Mouse (Mus musculus): Measurements from ENCODE around the gene Wfdc21. TPM values are rescaled to one million over a fixed set of nuclear protein-coding genes. Genes with fewer than 3 reads are reported as not detected.

The Wfdc21 gene
- polyA plus RNA-seq, 1 experiment from 2014 or later: 1.4 TPM

DNA sequence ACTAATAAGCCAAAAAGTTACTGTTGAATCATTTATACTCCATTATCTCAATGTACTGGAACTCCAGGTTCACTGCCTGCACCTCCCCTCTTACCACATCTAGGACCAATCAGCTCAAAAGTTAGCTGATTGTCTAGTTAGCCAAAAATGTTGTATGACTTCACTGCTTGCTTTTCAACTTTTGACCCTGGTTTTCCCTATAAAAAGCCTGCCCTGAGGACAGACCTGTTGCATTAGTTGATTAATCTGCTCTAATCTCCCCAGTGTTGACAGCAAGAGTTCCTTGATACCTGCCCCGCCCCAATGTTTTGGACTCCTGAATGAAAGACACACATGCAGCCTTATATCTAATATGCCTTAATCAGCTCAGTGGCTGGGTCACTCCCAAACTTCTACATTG is 15.6 kb upstream of the Wfdc21 start:
- H3K27me3 ChIP-seq (ENCODE audit: control insufficient read depth, insufficient read depth, low read length): no peaks in the 10 kb centered on the region
- 70% methylated on average over 1 of the region's 1 CpGs for WGBS
- no peak overlapping the region for H3K27ac ChIP-seq (ENCODE audit: low read length)
- no peaks in the 10 kb centered on the region for H3K4me1 ChIP-seq (ENCODE audit: control insufficient read depth, insufficient read depth, low read length)
- H3K9ac ChIP-seq (ENCODE audit: low read length): no peak overlapping the region
- H3K4me2 ChIP-seq (ENCODE audit: low read depth, low read length): no peak overlapping the region
- H3K9me3 ChIP-seq (replicated peaks; ENCODE audit: control insufficient read depth, low read length): no peaks in the 10 kb centered on the region
- no peak; the same call in 1 of the 2 replicates for ATAC-seq (replicated peaks; ENCODE audit: extremely low read depth, insufficient read depth, low FRiP score)
- H3K36me3 ChIP-seq (ENCODE audit: control insufficient read depth, insufficient read depth): no peaks in the 10 kb centered on the region
- no peak overlapping the region for H3K4me3 ChIP-seq (ENCODE audit: low read length)

DNA sequence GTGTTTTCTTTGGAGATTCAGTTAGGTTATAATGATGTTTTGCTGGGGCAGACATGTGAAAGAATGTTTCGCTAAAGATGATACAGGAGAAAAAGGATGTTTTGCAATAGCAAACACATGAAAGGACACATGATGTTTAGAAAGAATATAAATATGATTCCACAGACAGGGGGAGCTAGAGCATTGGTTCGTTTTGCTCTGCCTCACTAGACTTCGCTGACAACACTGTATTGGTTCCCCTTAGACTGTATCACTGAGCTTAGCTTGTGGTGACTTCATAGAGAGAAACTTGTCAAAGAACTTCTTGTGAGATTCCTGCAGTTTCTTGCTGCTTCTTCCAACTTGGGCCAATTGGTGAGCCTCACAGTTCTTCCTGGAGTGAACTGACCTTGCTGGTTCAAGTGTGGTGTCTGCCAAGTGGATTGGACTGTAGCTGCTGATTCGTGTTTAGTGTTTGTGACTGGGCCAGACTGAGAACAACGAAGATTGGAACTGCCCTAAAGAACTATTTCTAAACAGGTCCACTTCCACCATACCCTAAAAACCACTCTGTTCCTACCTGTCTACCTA is 13.6 kb upstream of the Wfdc21 start:
- H3K27ac ChIP-seq (ENCODE audit: low read length): no peak overlapping the region
- H3K36me3 ChIP-seq (ENCODE audit: control insufficient read depth, insufficient read depth): no peaks in the 10 kb centered on the region
- no peaks in the 10 kb centered on the region for H3K27me3 ChIP-seq (ENCODE audit: control insufficient read depth, insufficient read depth, low read length)
- WGBS: 68% methylated on average over 5 of the region's 5 CpGs
- H3K4me3 ChIP-seq (ENCODE audit: low read length): no peak overlapping the region
- H3K9me3 ChIP-seq (replicated peaks; ENCODE audit: control insufficient read depth, low read length): no peaks in the 10 kb centered on the region
- no peaks in the 10 kb centered on the region for H3K4me1 ChIP-seq (ENCODE audit: control insufficient read depth, insufficient read depth, low read length)
- H3K9ac ChIP-seq (ENCODE audit: low read length): no peak overlapping the region
- no peak for ATAC-seq (replicated peaks; ENCODE audit: extremely low read depth, insufficient read depth, low FRiP score)
- H3K4me2 ChIP-seq (ENCODE audit: low read depth, low read length): no peak overlapping the region

DNA sequence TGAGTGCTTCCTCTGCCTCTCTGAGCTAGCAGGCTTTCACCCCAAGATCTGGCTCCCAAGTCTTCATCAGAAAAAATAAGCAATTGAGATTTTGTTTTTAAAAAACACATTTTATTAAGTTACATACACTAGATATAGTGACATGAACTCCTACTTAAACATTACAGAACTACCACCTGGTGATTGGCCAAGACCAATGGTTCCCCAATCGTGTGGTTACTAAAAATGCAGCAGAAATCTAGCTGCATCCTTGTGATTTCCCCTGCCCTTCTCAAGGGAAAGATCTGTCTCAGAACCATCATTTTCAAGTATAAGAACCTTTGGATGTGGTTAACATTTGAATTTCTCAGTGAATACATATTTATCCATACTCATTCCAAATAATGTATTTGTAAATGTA is 12.5 kb upstream of the Wfdc21 start:
- H3K4me3 ChIP-seq (ENCODE audit: low read length): no peak overlapping the region
- H3K27me3 ChIP-seq (ENCODE audit: control insufficient read depth, insufficient read depth, low read length): no peaks in the 10 kb centered on the region
- H3K36me3 ChIP-seq (ENCODE audit: control insufficient read depth, insufficient read depth): no peaks in the 10 kb centered on the region
- H3K4me2 ChIP-seq (ENCODE audit: low read depth, low read length): no peak overlapping the region
- 73% methylated on average over 1 of the region's 1 CpGs for WGBS
- no peak overlapping the region for H3K27ac ChIP-seq (ENCODE audit: low read length)
- no peaks in the 10 kb centered on the region for H3K4me1 ChIP-seq (ENCODE audit: control insufficient read depth, insufficient read depth, low read length)
- H3K9me3 ChIP-seq (replicated peaks; ENCODE audit: control insufficient read depth, low read length): no peaks in the 10 kb centered on the region
- no peak for ATAC-seq (replicated peaks; ENCODE audit: extremely low read depth, insufficient read depth, low FRiP score)
- no peak overlapping the region for H3K9ac ChIP-seq (ENCODE audit: low read length)

DNA sequence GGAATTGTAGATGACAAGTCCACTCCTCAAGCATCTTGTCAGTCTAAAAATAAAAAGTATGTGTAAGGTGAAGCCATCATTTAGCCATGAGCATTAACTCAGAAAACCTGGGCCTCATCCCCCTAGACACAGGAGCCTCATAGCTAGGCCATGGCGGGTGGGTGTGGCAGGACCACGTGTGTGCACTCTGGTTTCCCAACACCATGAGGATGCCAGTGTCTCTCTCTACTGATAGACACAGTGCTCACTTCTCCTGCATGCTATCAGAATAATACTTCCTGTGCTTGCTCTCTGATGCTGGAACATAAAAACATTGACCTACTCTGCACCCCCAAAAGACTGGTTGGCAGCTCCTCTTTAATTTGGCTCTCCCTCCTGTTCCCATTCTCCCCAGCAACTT is 10.9 kb upstream of the Wfdc21 start:
- Histone ChIP-seq H3K36me3 (ENCODE audit: control insufficient read depth, insufficient read depth) (no peaks in the 10 kb centered on the region), H3K4me3 (ENCODE audit: low read length) (no peak overlapping the region), H3K4me2 (ENCODE audit: low read depth, low read length) (no peak overlapping the region), H3K9ac (ENCODE audit: low read length) (no peak overlapping the region), H3K9me3 (replicated peaks; ENCODE audit: control insufficient read depth, low read length) (no peaks in the 10 kb centered on the region), H3K4me1 (ENCODE audit: control insufficient read depth, insufficient read depth, low read length) (no peaks in the 10 kb centered on the region), H3K27me3 (ENCODE audit: control insufficient read depth, insufficient read depth, low read length) (peaks cover 3% of the 10 kb centered on the region; the same call in 1 of the 2 replicates), H3K27ac (ENCODE audit: low read length) (no peak overlapping the region)
- WGBS: 70% methylated on average over 2 of the region's 2 CpGs
- no peak for ATAC-seq (replicated peaks; ENCODE audit: extremely low read depth, insufficient read depth, low FRiP score)

DNA sequence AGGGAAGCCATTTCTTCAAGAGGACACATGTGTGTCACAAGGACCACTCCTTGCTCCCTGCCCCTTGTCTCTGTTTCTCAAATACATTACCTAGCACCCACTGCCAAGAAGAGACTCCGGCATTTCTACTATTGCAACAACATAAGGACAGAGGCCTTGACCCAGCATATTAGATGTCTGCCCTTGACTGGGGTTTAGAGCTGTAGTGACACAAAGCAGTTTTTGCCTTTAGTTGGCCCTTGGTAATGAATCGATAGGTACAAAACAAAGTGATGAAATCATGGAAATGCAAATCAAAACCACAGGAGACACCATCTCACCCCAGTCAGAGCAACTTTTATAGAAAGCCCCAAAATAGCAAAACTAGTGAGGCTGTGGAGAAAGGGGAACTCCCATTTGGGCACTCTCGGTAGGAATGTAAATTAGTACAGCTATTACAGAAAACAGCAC is 9.6 kb upstream of the Wfdc21 start:
- no peaks in the 10 kb centered on the region for H3K4me1 ChIP-seq (ENCODE audit: control insufficient read depth, insufficient read depth, low read length)
- no peaks in the 10 kb centered on the region for H3K9me3 ChIP-seq (replicated peaks; ENCODE audit: control insufficient read depth, low read length)
- H3K4me2 ChIP-seq (ENCODE audit: low read depth, low read length): no peak overlapping the region
- peaks cover 6% of the 10 kb centered on the region for H3K27me3 ChIP-seq (ENCODE audit: control insufficient read depth, insufficient read depth, low read length)
- no peak for ATAC-seq (replicated peaks; ENCODE audit: extremely low read depth, insufficient read depth, low FRiP score)
- no peak overlapping the region for H3K4me3 ChIP-seq (ENCODE audit: low read length)
- 77% methylated on average over 3 of the region's 3 CpGs for WGBS
- no peak overlapping the region for H3K27ac ChIP-seq (ENCODE audit: low read length)
- H3K36me3 ChIP-seq (ENCODE audit: control insufficient read depth, insufficient read depth): no peaks in the 10 kb centered on the region
- no peak overlapping the region for H3K9ac ChIP-seq (ENCODE audit: low read length)

DNA sequence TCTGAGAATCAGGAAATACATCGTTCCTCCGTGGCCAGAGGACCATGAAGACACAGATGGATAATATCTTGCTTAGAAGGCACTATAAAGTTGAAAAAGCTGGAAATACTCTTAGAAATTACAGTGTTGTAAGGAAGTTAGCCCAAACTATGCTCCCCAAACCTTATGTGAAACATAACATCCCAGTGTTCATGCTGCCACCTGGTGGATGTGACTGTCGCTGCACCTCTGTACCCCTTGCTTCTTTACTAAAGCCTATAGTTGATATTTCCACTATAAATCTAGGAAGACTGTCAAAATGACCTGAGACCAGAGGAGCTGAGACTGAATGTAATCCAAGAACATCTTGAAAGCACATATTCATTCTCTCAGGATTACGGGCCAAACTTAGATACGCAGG is 7.5 kb upstream of the Wfdc21 start:
- H3K4me3 ChIP-seq (ENCODE audit: low read length): no peak overlapping the region
- no peak for ATAC-seq (replicated peaks; ENCODE audit: extremely low read depth, insufficient read depth, low FRiP score)
- H3K9me3 ChIP-seq (replicated peaks; ENCODE audit: control insufficient read depth, low read length): no peaks in the 10 kb centered on the region
- no peak overlapping the region for H3K9ac ChIP-seq (ENCODE audit: low read length)
- H3K27me3 ChIP-seq (ENCODE audit: control insufficient read depth, insufficient read depth, low read length): peaks cover 11% of the 10 kb centered on the region
- WGBS: 15% methylated on average over 5 of the region's 5 CpGs
- H3K4me1 ChIP-seq (ENCODE audit: control insufficient read depth, insufficient read depth, low read length): no peaks in the 10 kb centered on the region
- H3K27ac ChIP-seq (ENCODE audit: low read length): no peak overlapping the region
- H3K36me3 ChIP-seq (ENCODE audit: control insufficient read depth, insufficient read depth): no peaks in the 10 kb centered on the region
- H3K4me2 ChIP-seq (ENCODE audit: low read depth, low read length): no peak overlapping the region

DNA sequence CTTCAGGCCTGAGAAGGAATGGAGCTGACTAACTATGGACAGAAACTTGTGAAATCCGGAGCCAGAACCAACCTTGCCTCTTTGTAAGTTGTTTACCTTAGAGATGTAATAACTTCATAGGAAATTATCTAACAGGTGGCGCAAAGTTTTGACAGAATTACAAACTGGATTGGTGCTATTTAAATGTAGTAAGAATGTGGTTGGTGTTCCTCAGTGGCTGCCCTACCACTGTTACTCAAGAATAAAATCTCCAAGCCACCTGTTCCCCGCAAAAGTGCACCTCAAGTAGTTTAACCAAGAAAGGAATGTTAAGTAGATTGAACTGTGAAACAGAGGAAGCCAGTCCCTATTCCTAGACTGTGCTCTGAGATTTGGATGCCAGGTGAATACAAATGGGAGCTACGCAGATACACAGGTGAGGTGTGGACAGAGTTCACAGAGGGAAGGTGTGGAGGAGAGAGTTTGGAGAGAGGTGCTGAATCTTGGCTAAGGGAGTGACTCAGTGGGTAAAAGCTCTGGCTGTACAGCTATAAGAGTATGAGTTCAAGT is 6.2 kb upstream of the Wfdc21 start:
- no peak for ATAC-seq (replicated peaks; ENCODE audit: extremely low read depth, insufficient read depth, low FRiP score)
- no peaks in the 10 kb centered on the region for H3K4me1 ChIP-seq (ENCODE audit: control insufficient read depth, insufficient read depth, low read length)
- peaks cover 11% of the 10 kb centered on the region for H3K27me3 ChIP-seq (ENCODE audit: control insufficient read depth, insufficient read depth, low read length)
- WGBS: 74% methylated on average over 4 of the region's 4 CpGs
- H3K4me3 ChIP-seq (ENCODE audit: low read length): no peak overlapping the region
- no peak overlapping the region for H3K27ac ChIP-seq (ENCODE audit: low read length)
- no peaks in the 10 kb centered on the region for H3K36me3 ChIP-seq (ENCODE audit: control insufficient read depth, insufficient read depth)
- H3K9me3 ChIP-seq (replicated peaks; ENCODE audit: control insufficient read depth, low read length): no peaks in the 10 kb centered on the region
- H3K4me2 ChIP-seq (ENCODE audit: low read depth, low read length): no peak overlapping the region
- H3K9ac ChIP-seq (ENCODE audit: low read length): no peak overlapping the region

DNA sequence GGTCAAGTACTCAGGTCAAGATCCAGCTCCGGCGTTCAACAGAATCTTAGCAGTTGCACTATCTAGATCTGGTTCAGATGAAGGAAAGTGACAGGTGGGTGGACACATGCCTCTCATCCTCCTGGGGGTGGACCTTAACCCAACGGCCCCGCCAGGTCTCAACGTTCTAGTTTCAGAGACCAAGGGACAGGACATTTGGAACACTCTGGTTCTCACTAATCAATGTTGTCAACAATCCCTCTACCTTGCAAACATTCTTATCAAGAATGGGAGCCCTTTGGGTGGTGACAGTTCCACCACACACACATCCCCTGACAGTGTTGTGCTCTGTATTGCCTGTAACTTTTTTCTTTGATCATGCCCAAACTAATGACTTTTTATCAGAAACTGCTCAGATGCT is 4.9 kb upstream of the Wfdc21 start:
- Histone ChIP-seq H3K27ac (ENCODE audit: low read length) (no peak overlapping the region), H3K4me2 (ENCODE audit: low read depth, low read length) (no peak overlapping the region), H3K36me3 (ENCODE audit: control insufficient read depth, insufficient read depth) (no peaks in the 10 kb centered on the region), H3K4me1 (ENCODE audit: control insufficient read depth, insufficient read depth, low read length) (no peaks in the 10 kb centered on the region), H3K27me3 (ENCODE audit: control insufficient read depth, insufficient read depth, low read length) (peaks cover 16% of the 10 kb centered on the region), H3K4me3 (ENCODE audit: low read length) (no peak overlapping the region), H3K9me3 (replicated peaks; ENCODE audit: control insufficient read depth, low read length) (no peaks in the 10 kb centered on the region), H3K9ac (ENCODE audit: low read length) (no peak overlapping the region)
- 61% methylated on average over 5 of the region's 5 CpGs for WGBS
- ATAC-seq (replicated peaks; ENCODE audit: extremely low read depth, insufficient read depth, low FRiP score): no peak

DNA sequence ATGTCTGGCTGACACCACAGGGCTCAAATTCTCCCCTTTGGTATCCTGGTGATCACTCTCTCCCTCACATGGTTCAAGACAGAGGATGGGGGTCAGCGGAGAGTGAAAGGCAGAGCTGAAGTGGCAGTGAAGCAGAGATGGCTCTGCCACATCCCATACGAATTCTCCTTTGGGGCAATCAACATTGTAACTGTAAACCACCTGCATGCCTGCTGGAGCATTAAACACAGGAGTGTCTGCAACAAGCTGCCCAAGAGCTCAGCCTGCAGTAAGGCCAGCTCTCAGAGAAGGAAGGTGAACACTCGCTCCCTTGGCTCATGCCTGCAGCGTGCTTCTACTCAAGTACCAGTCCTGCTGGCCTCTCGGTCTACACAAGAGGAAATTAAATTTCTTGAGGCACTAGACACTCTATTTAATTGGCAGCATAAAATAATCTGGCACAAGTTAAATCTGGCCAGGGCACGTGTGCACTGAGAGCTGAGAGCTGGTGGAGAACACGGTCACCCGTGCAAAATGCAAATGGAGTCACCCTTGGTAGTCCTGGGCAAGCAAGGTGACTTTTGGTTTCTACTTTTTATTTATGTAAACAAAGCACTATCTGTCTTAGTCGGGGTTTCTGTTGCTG is 3.9 kb upstream of the Wfdc21 start:
- H3K27me3 ChIP-seq (ENCODE audit: control insufficient read depth, insufficient read depth, low read length): peaks cover 19% of the 10 kb centered on the region
- no peak for ATAC-seq (replicated peaks; ENCODE audit: extremely low read depth, insufficient read depth, low FRiP score)
- H3K27ac ChIP-seq (ENCODE audit: low read length): no peak overlapping the region
- 66% methylated on average over 9 of the region's 9 CpGs for WGBS
- no peak overlapping the region for H3K9ac ChIP-seq (ENCODE audit: low read length)
- no peak overlapping the region for H3K4me2 ChIP-seq (ENCODE audit: low read depth, low read length)
- H3K36me3 ChIP-seq (ENCODE audit: control insufficient read depth, insufficient read depth): no peaks in the 10 kb centered on the region
- no peaks in the 10 kb centered on the region for H3K4me1 ChIP-seq (ENCODE audit: control insufficient read depth, insufficient read depth, low read length)
- H3K4me3 ChIP-seq (ENCODE audit: low read length): no peak overlapping the region
- no peaks in the 10 kb centered on the region for H3K9me3 ChIP-seq (replicated peaks; ENCODE audit: control insufficient read depth, low read length)

All from heart, embryonic 16.5 days (tissue).